Mouse (Mus musculus) heart, embryonic 12.5 days (tissue): ENCODE measurements at regions not wholly inside any gene's neighbourhood (a gene's known extent, or its start where the extent isn't known, plus 50 kb on each side); places are given as distances from the start of the nearest gene placed in this dataset.

Source experiments
- ATAC-seq: fragments of 200-750 bp; cut with Nextera tagmentation; 2 replicates; pipeline ENCODE4 v1.8.0; 2017; ENCODE audit warnings: moderate TSS enrichment, moderate library complexity; ENCODE audit not compliant: insufficient number of reproducible peaks, low FRiP score
- H3K27ac ChIP-seq: fragments of 300-500 bp; sonication (generic); 2 replicates; pipeline ENCODE4 v1.5.1; 2016; ENCODE audit warnings: mild to moderate bottlenecking, moderate library complexity; ENCODE audit not compliant: poor library complexity, severe bottlenecking
- H3K27me3 ChIP-seq: fragments of 300-500 bp; sonication (generic); replicated peaks from 2 replicates; pipeline ENCODE4 v1.6.1; 2016; ENCODE audit warnings: mild to moderate bottlenecking, moderate library complexity
- H3K36me3 ChIP-seq: fragments of 300-500 bp; sonication (generic); 2 replicates; pipeline ENCODE4 v1.6.1; 2016; ENCODE audit warnings: mild to moderate bottlenecking, moderate library complexity
- H3K4me1 ChIP-seq: fragments of 300-500 bp; sonication (generic); replicated peaks from 2 replicates; pipeline ENCODE4 v1.6.1; 2016; ENCODE audit warnings: mild to moderate bottlenecking
- H3K4me2 ChIP-seq: fragments of 300-500 bp; sonication (generic); 2 replicates; pipeline ENCODE4 v1.6.1; 2016; ENCODE audit warnings: mild to moderate bottlenecking, moderate library complexity
- H3K4me3 ChIP-seq: fragments of 300-500 bp; sonication (generic); 2 replicates; pipeline ENCODE4 v1.5.1; 2016; ENCODE audit warnings: mild to moderate bottlenecking
- H3K9ac ChIP-seq: fragments of 300-500 bp; sonication (generic); 2 replicates; pipeline ENCODE4 v1.6.1; 2016; ENCODE audit warnings: mild to moderate bottlenecking, moderate library complexity
- H3K9me3 ChIP-seq: fragments of 300-500 bp; sonication (generic); replicated peaks from 2 replicates; pipeline ENCODE4 v1.6.1; 2016; ENCODE audit warnings: mild to moderate bottlenecking, moderate library complexity
- WGBS: fragments of 180-500 bp; shearing (Covaris S2); methylation state at CpG from one replicate; pipeline ENCODE4 v1.1.7; 2016; 5-methylcytosine and 5-hydroxymethylcytosine counted together

GRCm38 (mm10) chr9:59193971-59194370 lies 97.4 kb upstream of the Adpgk start:
- Histone ChIP-seq H3K27ac (no peak overlapping the region), H3K9me3 (peaks cover 4% of the 10 kb centered on the region; the same call in 1 of the 2 replicates), H3K4me2 (no peak overlapping the region), H3K9ac (no peak overlapping the region), H3K27me3 (no peaks in the 10 kb centered on the region), H3K4me3 (no peak overlapping the region), H3K4me1 (0 out of 2 replicates have a peak, but pooled peaks cover 3% of the 10 kb centered on the region), H3K36me3 (no peaks in the 10 kb centered on the region)
- ATAC-seq, result no peak
- WGBS, result 65% methylated on average over 11 of the region's 11 CpGs

DNA sequence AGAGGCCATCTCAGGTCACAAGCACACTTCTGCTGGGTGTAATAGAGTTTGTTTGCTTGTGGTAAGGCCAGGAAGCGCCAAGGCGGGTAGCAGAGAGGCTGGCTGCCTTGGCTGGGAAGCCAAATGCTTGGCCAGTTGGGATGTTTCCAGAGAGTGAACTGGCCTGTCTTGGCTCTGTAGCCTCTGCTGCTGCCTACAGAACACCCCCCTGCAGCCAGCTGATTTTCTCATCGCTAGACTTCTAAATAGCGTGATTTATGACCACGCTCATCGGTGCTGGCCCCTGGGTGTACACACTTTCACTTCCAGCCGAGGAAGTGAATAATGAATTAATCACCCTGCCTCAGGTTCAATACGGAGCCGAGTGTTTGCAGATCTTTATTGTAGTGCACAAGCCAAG lies 102.2 kb upstream of the Adpgk start:
- Histone ChIP-seq H3K36me3 (no peaks in the 10 kb centered on the region), H3K27me3 (0 out of 2 replicates have a peak, but pooled peaks cover 3% of the 10 kb centered on the region), H3K4me1 (no peaks in the 10 kb centered on the region), H3K9ac (no peak overlapping the region), H3K4me3 (no peak overlapping the region), H3K27ac (no peak overlapping the region), H3K9me3 (no peaks in the 10 kb centered on the region), H3K4me2 (no peak overlapping the region)
- no peak for ATAC-seq
- WGBS, result 73% methylated on average over 9 of the region's 9 CpGs

DNA sequence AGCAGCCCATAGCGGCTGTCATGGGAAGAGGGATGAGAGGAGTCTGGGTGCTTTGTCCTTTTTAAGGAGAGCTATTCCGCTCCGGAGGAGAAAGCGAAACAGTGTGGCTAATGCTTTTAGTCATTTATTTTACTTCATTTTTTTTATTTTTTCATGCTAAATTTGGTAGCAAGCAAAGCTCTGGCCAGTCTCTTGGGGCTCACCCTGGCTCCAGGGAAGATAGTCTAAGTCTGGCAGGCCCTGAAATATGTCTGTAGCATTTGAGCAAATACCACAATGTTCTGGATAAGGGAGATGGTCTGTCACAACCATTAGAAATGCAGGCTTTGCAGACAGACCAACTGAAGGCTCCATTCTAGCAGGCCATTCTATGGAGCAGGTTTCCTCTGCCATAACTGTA lies 102.9 kb upstream of the Adpgk start:
- H3K27ac ChIP-seq, result no peak overlapping the region
- H3K36me3 ChIP-seq, result no peaks in the 10 kb centered on the region
- ATAC-seq, result no peak
- no peak overlapping the region for H3K4me3 ChIP-seq
- 71% methylated on average over 4 of the region's 4 CpGs for WGBS
- no peak overlapping the region for H3K4me2 ChIP-seq
- H3K4me1 ChIP-seq, result 0 out of 2 replicates have a peak, but pooled peaks cover 3% of the 10 kb centered on the region
- no peak overlapping the region for H3K9ac ChIP-seq
- H3K9me3 ChIP-seq, result no peaks in the 10 kb centered on the region
- H3K27me3 ChIP-seq, result 0 out of 2 replicates have a peak, but pooled peaks cover 3% of the 10 kb centered on the region

DNA sequence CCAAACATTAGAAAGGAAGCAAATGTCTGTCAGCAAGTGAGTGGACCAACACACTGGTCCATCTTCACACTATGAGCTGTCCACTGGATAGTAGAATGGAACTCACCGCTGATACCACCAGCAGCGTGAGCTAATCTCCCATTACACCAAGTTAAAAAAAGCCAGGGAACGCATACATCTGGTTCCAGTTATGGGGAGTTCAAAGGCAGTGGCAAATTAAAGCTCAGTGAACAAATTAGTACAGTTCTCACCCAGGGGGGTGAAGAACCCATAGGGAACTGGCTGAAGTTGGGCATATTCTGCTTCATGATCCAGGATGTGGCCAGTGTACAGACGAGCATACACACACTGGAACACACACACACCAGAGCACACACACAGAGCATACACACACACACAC lies 105.0 kb upstream of the Adpgk start:
- Histone ChIP-seq H3K27ac (no peak overlapping the region), H3K4me3 (no peak overlapping the region), H3K4me1 (peaks cover 8% of the 10 kb centered on the region; the same call in 1 of the 2 replicates), H3K36me3 (no peaks in the 10 kb centered on the region), H3K4me2 (no peak overlapping the region), H3K27me3 (0 out of 2 replicates have a peak, but pooled peaks cover 3% of the 10 kb centered on the region), H3K9me3 (no peaks in the 10 kb centered on the region), H3K9ac (no peak overlapping the region)
- ATAC-seq, result no peak
- WGBS, result 51% methylated on average over 4 of the region's 4 CpGs

- Histone ChIP-seq H3K9me3 (no peaks in the 10 kb centered on the region), H3K27me3 (0 out of 2 replicates have a peak, but pooled peaks cover 3% of the 10 kb centered on the region), H3K36me3 (no peaks in the 10 kb centered on the region), H3K4me2 (no peak overlapping the region), H3K9ac (no peak overlapping the region), H3K27ac (no peak overlapping the region), H3K4me1 (peaks cover 8% of the 10 kb centered on the region; the same call in 1 of the 2 replicates), H3K4me3 (no peak overlapping the region)
- 50% methylated on average over 3 of the region's 3 CpGs for WGBS
- ATAC-seq, result no peak
Measured at GRCm38 (mm10) chr9:59184089-59184488, 107.3 kb upstream of the Adpgk start.

DNA sequence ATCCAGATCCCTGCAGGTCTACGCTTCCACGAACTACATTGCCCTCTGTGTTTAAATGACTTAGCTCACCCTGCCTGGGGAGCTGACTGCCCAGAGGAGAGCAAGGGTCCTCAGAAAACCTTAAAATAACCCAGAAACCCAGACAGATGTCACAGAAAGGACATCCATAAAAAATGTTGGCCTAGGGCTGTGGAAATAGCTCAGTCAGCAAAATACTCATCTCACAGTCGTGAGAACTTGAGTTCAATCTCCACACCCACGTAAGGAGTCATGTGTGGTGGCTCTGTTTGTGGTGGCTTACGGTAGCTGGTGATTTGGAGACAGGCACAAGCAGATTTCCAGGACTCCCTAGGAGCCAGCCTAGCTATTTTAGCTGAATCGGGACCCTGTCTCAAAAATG lies 108.5 kb upstream of the Adpgk start:
- H3K4me2 ChIP-seq, result no peak overlapping the region
- H3K27ac ChIP-seq, result no peak overlapping the region
- no peak overlapping the region for H3K4me3 ChIP-seq
- 60% methylated on average over 6 of the region's 6 CpGs for WGBS
- no peaks in the 10 kb centered on the region for H3K36me3 ChIP-seq
- no peak for ATAC-seq
- 0 out of 2 replicates have a peak, but pooled peaks cover 3% of the 10 kb centered on the region for H3K27me3 ChIP-seq
- peaks cover 8% of the 10 kb centered on the region; the same call in 1 of the 2 replicates for H3K4me1 ChIP-seq
- no peak overlapping the region for H3K9ac ChIP-seq
- no peaks in the 10 kb centered on the region for H3K9me3 ChIP-seq

- peaks cover 8% of the 10 kb centered on the region; the same call in 1 of the 2 replicates for H3K4me1 ChIP-seq
- H3K27me3 ChIP-seq, result 0 out of 2 replicates have a peak, but pooled peaks cover 3% of the 10 kb centered on the region
- no peak for ATAC-seq
- no peak overlapping the region for H3K4me3 ChIP-seq
- WGBS, result 55% methylated on average over 8 of the region's 8 CpGs
- H3K9me3 ChIP-seq, result no peaks in the 10 kb centered on the region
- no peaks in the 10 kb centered on the region for H3K36me3 ChIP-seq
- H3K27ac ChIP-seq, result no peak overlapping the region
- no peak overlapping the region for H3K9ac ChIP-seq
- H3K4me2 ChIP-seq, result no peak overlapping the region
Measured at GRCm38 (mm10) chr9:59182490-59182889, 108.9 kb upstream of the Adpgk start.

DNA sequence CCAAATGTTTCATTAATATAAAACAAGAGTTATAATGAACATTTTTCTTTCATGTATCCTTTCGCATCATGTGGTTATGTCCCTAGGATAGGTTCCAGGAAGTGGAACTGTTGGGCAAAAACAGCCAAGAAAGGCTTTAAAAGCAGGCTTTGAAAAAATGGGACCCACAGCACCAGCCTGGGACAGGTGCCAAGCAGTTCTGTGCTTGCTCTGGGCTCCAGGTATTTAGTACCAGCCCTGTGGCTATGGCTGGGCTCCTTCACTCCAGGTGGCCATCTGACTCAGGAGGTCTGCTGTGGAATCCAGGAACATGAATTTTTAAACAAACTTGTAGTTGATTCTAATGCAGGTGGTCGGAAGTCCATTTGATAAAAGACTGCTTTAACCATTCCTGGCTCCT lies 119.8 kb upstream of the Adpgk start:
- H3K9ac ChIP-seq, result no peak overlapping the region
- ATAC-seq, result no peak
- WGBS, result 79% methylated on average over 2 of the region's 2 CpGs

GRCm38 (mm10) chr9:59163390-59163976 lies 127.2 kb upstream of the Neo1 start:
- Histone ChIP-seq H3K27me3 (no peaks in the 10 kb centered on the region), H3K9me3 (no peaks in the 10 kb centered on the region), H3K4me3 (no peak overlapping the region), H3K36me3 (no peaks in the 10 kb centered on the region), H3K27ac (no peak overlapping the region), H3K4me1 (no peaks in the 10 kb centered on the region), H3K4me2 (no peak overlapping the region), H3K9ac (no peak overlapping the region)
- ATAC-seq, result no peak
- WGBS, result 55% methylated on average over 6 of the region's 6 CpGs

More for the DNA sequence above, 119.8 kb upstream of the Adpgk start:
- Histone ChIP-seq H3K27ac (no peak overlapping the region), H3K27me3 (no peaks in the 10 kb centered on the region), H3K36me3 (no peaks in the 10 kb centered on the region), H3K4me3 (no peak overlapping the region), H3K9me3 (peaks cover 4% of the 10 kb centered on the region; the same call in 1 of the 2 replicates), H3K4me2 (no peak overlapping the region), H3K4me1 (no peaks in the 10 kb centered on the region; the same call in 1 of the 2 replicates)

DNA sequence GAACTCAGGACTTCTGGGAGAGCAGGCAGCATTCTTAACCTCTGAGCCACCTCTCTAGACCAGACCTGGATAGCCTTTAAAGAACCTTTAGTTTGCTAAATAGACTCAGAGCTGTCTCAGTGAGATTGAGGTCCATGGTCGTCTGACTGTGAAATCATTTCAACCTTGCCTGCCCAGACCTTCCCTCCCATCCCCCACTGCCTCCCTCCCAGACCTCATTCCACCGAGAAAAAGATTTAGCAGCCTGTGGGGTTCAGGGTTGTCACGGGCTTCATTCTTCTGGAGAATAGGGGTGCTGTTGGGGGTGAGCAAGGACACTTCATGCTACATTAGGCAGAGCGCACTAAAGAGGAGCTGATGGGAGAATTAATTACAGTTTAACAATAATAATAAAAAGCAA lies 126.7 kb upstream of the Neo1 start:
- H3K27ac ChIP-seq, result no peak overlapping the region
- no peaks in the 10 kb centered on the region for H3K27me3 ChIP-seq
- H3K9ac ChIP-seq, result no peak overlapping the region
- 55% methylated on average over 4 of the region's 4 CpGs for WGBS
- no peak for ATAC-seq
- no peak overlapping the region for H3K4me3 ChIP-seq
- H3K36me3 ChIP-seq, result no peaks in the 10 kb centered on the region
- H3K4me1 ChIP-seq, result no peaks in the 10 kb centered on the region
- H3K4me2 ChIP-seq, result no peak overlapping the region
- no peaks in the 10 kb centered on the region for H3K9me3 ChIP-seq

DNA sequence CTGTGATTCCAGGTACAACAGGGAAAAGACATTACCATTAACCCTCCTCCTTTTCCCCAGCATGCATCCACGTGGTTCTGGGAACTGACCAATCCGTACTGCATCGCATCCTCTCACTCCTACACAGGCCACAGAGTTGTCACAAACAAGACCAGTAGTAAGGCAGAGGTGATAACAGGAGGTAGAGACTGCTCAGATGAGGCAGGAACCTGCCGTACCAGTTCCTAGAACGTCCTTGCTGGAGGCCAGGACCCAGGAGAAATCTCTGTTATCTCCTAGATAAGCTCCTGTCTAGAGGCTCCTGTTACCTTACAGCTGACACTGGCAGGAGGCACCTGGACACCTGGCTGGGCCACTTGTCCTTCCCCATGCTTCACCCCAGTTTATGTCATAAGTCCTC lies 121.4 kb upstream of the Neo1 start:
- Histone ChIP-seq H3K9ac (no peak overlapping the region), H3K4me3 (no peak overlapping the region), H3K36me3 (no peaks in the 10 kb centered on the region), H3K27me3 (no peaks in the 10 kb centered on the region), H3K4me2 (no peak overlapping the region), H3K9me3 (no peaks in the 10 kb centered on the region), H3K27ac (no peak overlapping the region), H3K4me1 (no peaks in the 10 kb centered on the region)
- WGBS, result 43% methylated on average over 5 of the region's 5 CpGs
- ATAC-seq, result no peak

DNA sequence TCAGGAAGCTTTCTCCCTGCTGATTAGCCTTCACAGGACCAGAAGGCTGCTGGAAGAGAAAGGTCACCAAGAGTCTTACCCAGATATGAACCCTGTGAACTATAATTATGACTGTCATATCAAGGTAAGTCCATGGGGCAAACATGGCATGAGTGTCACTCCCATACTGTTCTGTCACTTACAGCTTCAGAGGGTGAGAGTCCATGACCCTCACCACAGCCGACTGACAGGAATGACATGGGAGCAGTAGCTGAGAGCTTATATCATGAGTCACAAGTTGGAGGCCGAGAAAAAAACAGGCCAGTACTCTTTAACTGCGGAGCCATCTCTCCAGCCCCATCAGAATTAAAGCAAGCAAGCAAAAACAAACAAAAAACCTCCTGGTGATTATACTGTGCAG lies 117.7 kb upstream of the Neo1 start:
- Histone ChIP-seq H3K27ac (no peak overlapping the region), H3K9me3 (no peaks in the 10 kb centered on the region), H3K4me1 (no peaks in the 10 kb centered on the region), H3K4me2 (no peak overlapping the region), H3K9ac (no peak overlapping the region), H3K4me3 (no peak overlapping the region), H3K36me3 (no peaks in the 10 kb centered on the region), H3K27me3 (no peaks in the 10 kb centered on the region)
- 26% methylated on average over 3 of the region's 3 CpGs for WGBS
- ATAC-seq, result no peak
